Mouse (Mus musculus) spleen, adult 10 weeks (tissue): Measurements from ENCODE around the gene Pgr15l. TPM values are rescaled to one million over a fixed set of nuclear protein-coding genes. Genes with fewer than 3 reads are reported as not detected.

Experiments
- polyA plus RNA-seq: library from polyadenylated mRNA; stranded (reverse); fragments of 350-450 nt; fragmentation: Illumina TruSeq; extraction: RNeasy Lipid Tissue Mini Kit (QIAGEN cat#74804); gene quantifications from one replicate; pipeline ENCODE4 v1.2.3, GENCODE M21; 2015; ENCODE audit warnings: low replicate concordance; ENCODE audit not compliant: insufficient read depth

Pgr15l gene
- not detected for polyA plus RNA-seq

GRCm38 (mm10) chrX:97072369-97072768 is at the start of gene Pgr15l:
Pgr15l (plus strand) TSS chrX:97072596.

